Mouse (Mus musculus): ENCODE data around the gene Tshz2. TPM values are rescaled to one million over a fixed set of nuclear protein-coding genes. Genes with fewer than 3 reads are reported as not detected.
A peak's percentile ranks its signal among the peaks of the same experiment; 100 is the strongest.

The Tshz2 gene
- polyA plus RNA-seq, 1 experiment, result 42.6 TPM

GRCm38 (mm10) chr2:170023741-170024140 is 390.9 kb downstream of the Tshz2 start:
- peak; percentile 52 for DNase-seq (ENCODE audit: low read depth)
- no peak for TF ChIP-seq POLR2A (IDR thresholded peaks at IDR 0.05; ENCODE audit: borderline replicate concordance, extremely low read depth, insufficient read depth, insufficient read length, poor library complexity, severe bottlenecking)
- no peak for TF ChIP-seq CTCF (IDR thresholded peaks at IDR 0.05; ENCODE audit: borderline replicate concordance, extremely low read depth, insufficient read depth, insufficient read length)

- no peak for TF ChIP-seq CTCF (IDR thresholded peaks at IDR 0.05; ENCODE audit: borderline replicate concordance, extremely low read depth, insufficient read depth, insufficient read length)
- TF ChIP-seq POLR2A (IDR thresholded peaks at IDR 0.05; ENCODE audit: borderline replicate concordance, extremely low read depth, insufficient read depth, insufficient read length, poor library complexity, severe bottlenecking), result no peak
- no peak for DNase-seq (ENCODE audit: low read depth)
Measured at GRCm38 (mm10) chr2:170024939-170025338, 392.1 kb downstream of the Tshz2 start.

- DNase-seq (ENCODE audit: low read depth), result no peak
- no peak for TF ChIP-seq POLR2A (IDR thresholded peaks at IDR 0.05; ENCODE audit: borderline replicate concordance, extremely low read depth, insufficient read depth, insufficient read length, poor library complexity, severe bottlenecking)
- TF ChIP-seq CTCF (IDR thresholded peaks at IDR 0.05; ENCODE audit: borderline replicate concordance, extremely low read depth, insufficient read depth, insufficient read length), result no peak
Measured at GRCm38 (mm10) chr2:170025896-170026295, 393.1 kb downstream of the Tshz2 start.

- peak; percentile 48; the same call in 1 of the 2 replicates for TF ChIP-seq CTCF (IDR thresholded peaks at IDR 0.05; ENCODE audit: borderline replicate concordance, extremely low read depth, insufficient read depth, insufficient read length)
- no peak for TF ChIP-seq POLR2A (IDR thresholded peaks at IDR 0.05; ENCODE audit: borderline replicate concordance, extremely low read depth, insufficient read depth, insufficient read length, poor library complexity, severe bottlenecking)
- DNase-seq (ENCODE audit: low read depth), result no peak
Measured at GRCm38 (mm10) chr2:170027837-170028236, 395.0 kb downstream of the Tshz2 start.

GRCm38 (mm10) chr2:170028488-170029303 is 395.9 kb downstream of the Tshz2 start:
- TF ChIP-seq CTCF (IDR thresholded peaks at IDR 0.05; ENCODE audit: borderline replicate concordance, extremely low read depth, insufficient read depth, insufficient read length) (no peak), POLR2A (IDR thresholded peaks at IDR 0.05; ENCODE audit: borderline replicate concordance, extremely low read depth, insufficient read depth, insufficient read length, poor library complexity, severe bottlenecking) (no peak)
- DNase-seq (ENCODE audit: low read depth), result peak; percentile 76

- TF ChIP-seq CTCF (IDR thresholded peaks at IDR 0.05; ENCODE audit: borderline replicate concordance, extremely low read depth, insufficient read depth, insufficient read length) (no peak), POLR2A (IDR thresholded peaks at IDR 0.05; ENCODE audit: borderline replicate concordance, extremely low read depth, insufficient read depth, insufficient read length, poor library complexity, severe bottlenecking) (no peak)
Measured at GRCm38 (mm10) chr2:170029304-170029856, 396.6 kb downstream of the Tshz2 start.

GRCm38 (mm10) chr2:170031226-170031625 is 398.4 kb downstream of the Tshz2 start:
- TF ChIP-seq POLR2A (IDR thresholded peaks at IDR 0.05; ENCODE audit: borderline replicate concordance, extremely low read depth, insufficient read depth, insufficient read length, poor library complexity, severe bottlenecking), result no peak
- no peak for TF ChIP-seq CTCF (IDR thresholded peaks at IDR 0.05; ENCODE audit: borderline replicate concordance, extremely low read depth, insufficient read depth, insufficient read length)
- no peak for DNase-seq (ENCODE audit: low read depth)

More at GRCm38 (mm10) chr2:170029304-170029856, 396.6 kb downstream of the Tshz2 start:
- no peak for DNase-seq (ENCODE audit: low read depth)

- DNase-seq (ENCODE audit: low read depth), result no peak
- TF ChIP-seq POLR2A (IDR thresholded peaks at IDR 0.05; ENCODE audit: borderline replicate concordance, extremely low read depth, insufficient read depth, insufficient read length, poor library complexity, severe bottlenecking) (no peak), CTCF (IDR thresholded peaks at IDR 0.05; ENCODE audit: borderline replicate concordance, extremely low read depth, insufficient read depth, insufficient read length) (no peak)
Measured at GRCm38 (mm10) chr2:170031872-170032271, 399.1 kb downstream of the Tshz2 start.

GRCm38 (mm10) chr2:170033219-170033618 is 400.4 kb downstream of the Tshz2 start:
- no peak for DNase-seq (ENCODE audit: low read depth)
- TF ChIP-seq CTCF (IDR thresholded peaks at IDR 0.05; ENCODE audit: borderline replicate concordance, extremely low read depth, insufficient read depth, insufficient read length) (no peak), POLR2A (IDR thresholded peaks at IDR 0.05; ENCODE audit: borderline replicate concordance, extremely low read depth, insufficient read depth, insufficient read length, poor library complexity, severe bottlenecking) (no peak)

- TF ChIP-seq CTCF (IDR thresholded peaks at IDR 0.05; ENCODE audit: borderline replicate concordance, extremely low read depth, insufficient read depth, insufficient read length), result no peak
- no peak for TF ChIP-seq POLR2A (IDR thresholded peaks at IDR 0.05; ENCODE audit: borderline replicate concordance, extremely low read depth, insufficient read depth, insufficient read length, poor library complexity, severe bottlenecking)
- no peak for DNase-seq (ENCODE audit: low read depth)
Measured at GRCm38 (mm10) chr2:170034794-170035193, 402.0 kb downstream of the Tshz2 start.

- peak; percentile 90 for DNase-seq (ENCODE audit: low read depth)
- no peak for TF ChIP-seq CTCF (IDR thresholded peaks at IDR 0.05; ENCODE audit: borderline replicate concordance, extremely low read depth, insufficient read depth, insufficient read length)
- no peak for TF ChIP-seq POLR2A (IDR thresholded peaks at IDR 0.05; ENCODE audit: borderline replicate concordance, extremely low read depth, insufficient read depth, insufficient read length, poor library complexity, severe bottlenecking)
Measured at GRCm38 (mm10) chr2:170036791-170037241, 404.0 kb downstream of the Tshz2 start.
